ENCODE assay signal across 19 mouse cellular contexts in genomic region chr12:105005715-105005972, GRCm38 (mm10). TPM values are rescaled to one million over a fixed set of nuclear protein-coding genes. Genes with fewer than 3 reads are reported as not detected.
DNase-seq lines count a peak whose midpoint lies in the region; ATAC-seq and TF ChIP-seq lines count a peak whose summit lies in the region.
"Had no signal": no experiment of that assay in that cellular context is flagged by ENCODE, and none has a peak within 500 bp of the region (broad histone marks: within the 10 kb centered on the region; RNA-seq: fewer than 3 reads in every experiment).

No protein-coding gene starts in this region.

- H3K27ac ChIP-seq in intestine, embryonic 16.5 days (ENCODE audit: low read length), result peak overlapping the region; percentile 20; the same call in 1 of the 2 replicates
- H3K27ac ChIP-seq in stomach, postnatal 0 days (replicated peaks), result peak overlapping the region; percentile 70
- H3K27ac ChIP-seq: hindbrain, embryonic 12.5 days; kidney, embryonic 15.5 days; layer of hippocampus, adult 2 months; left cerebral cortex, adult 2 months; limb, embryonic 12.5 days; neural tube, embryonic 15.5 days had no signal

- H3K4me1 ChIP-seq in megakaryocyte, embryonic 14.5 days, result peaks cover 93% of the 10 kb centered on the region
- peaks cover 25% of the 10 kb centered on the region for H3K4me1 ChIP-seq in intestine, embryonic 16.5 days (ENCODE audit: control insufficient read depth, insufficient read depth, low read length)
- H3K4me1 ChIP-seq in stomach, postnatal 0 days (replicated peaks; ENCODE audit: control insufficient read depth, insufficient read depth), result peaks cover 5% of the 10 kb centered on the region; the same call in 1 of the 2 replicates

- H3K4me2 ChIP-seq in intestine, embryonic 16.5 days (ENCODE audit: low read depth, low read length), result no peak overlapping the region
- no peak overlapping the region for H3K4me2 ChIP-seq in stomach, postnatal 0 days (replicated peaks; ENCODE audit: low read depth)
- H3K4me2 ChIP-seq: hindbrain, embryonic 12.5 days; kidney, embryonic 15.5 days; limb, embryonic 12.5 days; midbrain, embryonic 11.5 days; neural tube, embryonic 15.5 days had no signal

- peaks cover 43% of the 10 kb centered on the region for H3K36me3 ChIP-seq in megakaryocyte, embryonic 14.5 days (replicated peaks; ENCODE audit: low read length)
- no peaks in the 10 kb centered on the region for H3K36me3 ChIP-seq in intestine, embryonic 16.5 days (ENCODE audit: control insufficient read depth, insufficient read depth, low read length)
- H3K36me3 ChIP-seq in stomach, postnatal 0 days (ENCODE audit: control insufficient read depth, insufficient read depth, low read length), result no peaks in the 10 kb centered on the region
- H3K36me3 ChIP-seq: hindbrain, embryonic 12.5 days; kidney, embryonic 15.5 days; limb, embryonic 12.5 days; neural tube, embryonic 15.5 days had no signal

- H3K9ac ChIP-seq in intestine, embryonic 16.5 days (ENCODE audit: low read depth, low read length), result no peak overlapping the region
- H3K9ac ChIP-seq in stomach, postnatal 0 days (ENCODE audit: low read length), result no peak overlapping the region
- H3K9ac ChIP-seq: hindbrain, embryonic 12.5 days; kidney, embryonic 15.5 days; limb, embryonic 12.5 days; neural tube, embryonic 15.5 days had no signal

- 52% methylated on average over 2 of the region's 2 CpGs for WGBS in intestine, embryonic 16.5 days
- WGBS in stomach, postnatal 0 days, result 59% methylated on average over 2 of the region's 2 CpGs

- DNase-seq in kidney, adult 9 months, result peak; percentile 44
- DNase-seq in kidney, postnatal 10 days, result no peak
- no peak for DNase-seq in stomach, postnatal 0 days (ENCODE audit: low spot score)
- no peak for DNase-seq in left cerebral cortex, postnatal 36 days (ENCODE audit: low spot score in 2 of 2)
- DNase-seq: B cell, adult 2 months; cerebellum, adult 9-10 months; gastrocnemius, postnatal 14 days; right cerebral cortex, postnatal 25 days; thymus, adult 18-20 months had no signal

- no peak for ATAC-seq in megakaryocyte, adult 5-6 weeks (ENCODE audit: poor library complexity, severe bottlenecking)
- no peak for ATAC-seq in intestine, embryonic 16.5 days
- no peak for ATAC-seq in stomach, postnatal 0 days (ENCODE audit: low FRiP score, low TSS enrichment)

- no peaks in the 10 kb centered on the region for H3K27me3 ChIP-seq in megakaryocyte, embryonic 14.5 days (replicated peaks)
- peaks cover 7% of the 10 kb centered on the region; the same call in 1 of the 2 replicates for H3K27me3 ChIP-seq in intestine, embryonic 16.5 days (replicated peaks; ENCODE audit: control insufficient read depth, insufficient read depth, low read length)
- peaks cover 2% of the 10 kb centered on the region; the same call in 1 of the 2 replicates for H3K27me3 ChIP-seq in stomach, postnatal 0 days (ENCODE audit: control insufficient read depth, insufficient read depth, low read length)

- H3K4me3 ChIP-seq in megakaryocyte, embryonic 14.5 days (replicated peaks), result peak overlapping the region; percentile 84
- H3K4me3 ChIP-seq in intestine, embryonic 16.5 days (ENCODE audit: low read length), result no peak overlapping the region
- H3K4me3 ChIP-seq in stomach, postnatal 0 days (ENCODE audit: low read depth, low read length), result no peak overlapping the region
- H3K4me3 ChIP-seq: hindbrain, embryonic 12.5 days; kidney, embryonic 15.5 days; layer of hippocampus, adult 2 months; left cerebral cortex, adult 2 months; limb, embryonic 12.5 days; neural tube, embryonic 15.5 days had no signal

- TF ChIP-seq EP300 in stomach, postnatal 0 days (optimal IDR thresholded peaks at IDR 0.05), result no peak

- intact Hi-C loops in left cerebral cortex, postnatal 36 days (cut with DNase I), result loop anchor here (5.0 kb wide), 1 partner anchor 48 kb away; no protein-coding TSS in a partner anchor

- no peak for TF ChIP-seq CTCF in stomach, postnatal 0 days (IDR thresholded peaks at IDR 0.05; ENCODE audit: low read depth)

- no peaks in the 10 kb centered on the region for H3K9me3 ChIP-seq in megakaryocyte, embryonic 14.5 days
- H3K9me3 ChIP-seq in intestine, embryonic 16.5 days (ENCODE audit: control insufficient read depth, low read length), result no peaks in the 10 kb centered on the region
- H3K9me3 ChIP-seq in stomach, postnatal 0 days (ENCODE audit: control insufficient read depth, low read length), result no peaks in the 10 kb centered on the region
- H3K9me3 ChIP-seq: hindbrain, embryonic 12.5 days; kidney, embryonic 15.5 days; limb, embryonic 12.5 days; neural tube, embryonic 15.5 days had no signal

RNA-seq across cellular contexts. Expression of gene Syne3, which starts 4.0 kb away (rescaled TPM):
- 4.2 and 6.8 TPM in 2 replicates for polyA plus RNA-seq in megakaryocyte, embryonic 14.5 days (2012; ENCODE audit: insufficient read depth, low replicate concordance)
- 14.1 and 17.8 TPM in 2 replicates for total RNA-seq in megakaryocyte, adult 5-6 weeks (2015)
- 26.9 and 28.4 TPM in 2 replicates for total RNA-seq in megakaryocyte, adult 5-6 weeks (2017)
- polyA plus RNA-seq in intestine, embryonic 16.5 days (2015; fragmentation: Nextera tagmentation; extraction: Ambion mirVana), result 0.51 and 0.66 TPM in 2 replicates
- polyA plus RNA-seq in stomach, postnatal 0 days (2015; fragmentation: Nextera tagmentation; extraction: Ambion mirVana), result 0.62 and 0.72 TPM in 2 replicates
- 1 to 10 TPM; 1.0 to 2.1 TPM for total RNA-seq in left cerebral cortex, postnatal 36 days (2021)
- polyA plus RNA-seq: midbrain, embryonic 11.5 days had no signal

RNA-seq across cellular contexts. Expression of gene Glrx5, which starts 26.8 kb away (rescaled TPM):
- polyA plus RNA-seq in megakaryocyte, embryonic 14.5 days (2012; ENCODE audit: insufficient read depth, low replicate concordance), result 46.1 and 131 TPM in 2 replicates
- 24.8 and 35.1 TPM in 2 replicates for total RNA-seq in megakaryocyte, adult 5-6 weeks (2015)
- total RNA-seq in megakaryocyte, adult 5-6 weeks (2017), result 10.0 and 10.7 TPM in 2 replicates
- 185 and 199 TPM in 2 replicates for polyA plus RNA-seq in intestine, embryonic 16.5 days (2015; fragmentation: Nextera tagmentation; extraction: Ambion mirVana)
- 125 and 134 TPM in 2 replicates for polyA plus RNA-seq in stomach, postnatal 0 days (2015; fragmentation: Nextera tagmentation; extraction: Ambion mirVana)
- total RNA-seq in left cerebral cortex, postnatal 36 days (2021), result 10 to 100 TPM; 41.1 to 51.5 TPM
